Mouse (Mus musculus) ES-Bruce4 (cell line): ENCODE measurements around the gene Mroh9.

Source experiments
- CTCF ChIP-seq: IDR thresholded peaks from one replicate; pipeline ENCODE4 v1.8.1; 2011; ENCODE audit warnings: low read depth, low read length
- EP300 ChIP-seq: IDR thresholded peaks from 2 replicates; pipeline ENCODE4 v1.6.1; 2011; ENCODE audit warnings: low read depth, low read length; ENCODE audit not compliant: insufficient read depth
- POLR2A ChIP-seq: IDR thresholded peaks from one replicate; pipeline ENCODE4 v1.8.1; 2011; ENCODE audit warnings: low read length; ENCODE audit not compliant: insufficient read depth

DNA sequence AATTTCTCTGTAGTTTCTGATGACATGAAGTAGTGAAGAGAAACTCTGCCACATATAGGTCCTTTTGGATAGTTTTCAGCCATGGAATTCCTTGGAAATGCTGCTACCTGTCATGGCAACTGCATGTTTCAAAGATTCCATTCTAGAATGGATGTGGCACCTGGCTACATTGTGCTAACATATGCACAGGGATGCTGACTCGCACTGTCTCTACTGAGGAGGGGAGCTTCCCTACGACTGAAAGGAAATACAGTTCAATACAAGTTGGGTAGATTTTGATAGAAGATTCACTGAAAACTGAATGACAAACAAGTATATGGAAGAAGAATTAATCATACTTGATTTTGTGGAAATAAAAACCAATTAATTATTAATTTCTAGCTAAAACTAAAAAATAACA lies at the start of gene Mroh9:
- no peak for TF ChIP-seq CTCF
- TF ChIP-seq POLR2A, result no peak
- no peak for TF ChIP-seq EP300
